Mouse (Mus musculus): Measurements from ENCODE around the gene Gm49384.

Gm49384 gene

GRCm38 (mm10) chr12:69204052-69204833, at the start of gene Gm49384:
Gm49384 (minus strand) TSS chr12:69204267.
- peak; percentile 70 for DNase-seq (ENCODE audit: low read depth)

GRCm38 (mm10) chr12:69253806-69254205, 49.7 kb upstream of the Gm49384 start:
- DNase-seq (ENCODE audit: low read depth) = no peak

DNA sequence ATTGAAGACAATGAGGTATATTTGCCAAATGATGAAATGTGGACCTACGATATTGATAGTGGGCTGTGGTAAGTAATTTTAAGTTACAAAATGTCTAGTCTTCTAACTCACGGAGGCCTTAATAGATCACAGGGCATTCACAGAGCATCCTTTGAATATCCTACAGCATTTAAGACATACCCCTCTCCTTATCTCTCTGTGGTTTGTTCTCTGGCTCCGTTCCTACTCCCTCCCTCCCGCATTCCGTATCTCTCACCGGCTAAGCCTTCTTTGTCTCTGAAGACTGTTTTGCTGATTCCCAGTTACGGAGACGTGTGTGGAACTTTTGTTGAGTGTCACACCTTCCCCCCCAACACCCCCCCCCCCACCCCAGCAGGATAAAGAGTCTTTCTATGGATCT, 46.7 kb upstream of the Gm49384 start:
- DNase-seq (ENCODE audit: low read depth) = no peak

DNA sequence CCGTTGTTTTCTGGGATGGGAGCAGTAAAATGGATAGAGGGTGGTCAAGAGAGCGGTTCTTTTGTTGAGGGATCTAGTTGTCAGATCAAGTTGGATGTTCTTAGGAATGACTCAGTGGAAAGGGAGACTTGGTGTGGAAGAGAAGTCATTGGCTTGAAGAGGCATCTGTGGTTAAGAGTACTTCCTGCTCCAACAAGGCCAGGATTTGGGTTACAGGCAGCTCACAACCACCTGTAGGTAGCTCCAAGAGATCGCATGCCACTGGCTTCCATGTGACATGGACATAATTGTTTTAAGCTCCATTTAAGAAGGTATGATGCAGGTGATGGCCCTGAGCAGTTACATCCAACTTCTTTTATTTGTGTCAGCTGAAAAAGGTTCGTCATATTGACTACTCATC, 45.7 kb upstream of the Gm49384 start:
- DNase-seq (ENCODE audit: low read depth) = no peak

DNA sequence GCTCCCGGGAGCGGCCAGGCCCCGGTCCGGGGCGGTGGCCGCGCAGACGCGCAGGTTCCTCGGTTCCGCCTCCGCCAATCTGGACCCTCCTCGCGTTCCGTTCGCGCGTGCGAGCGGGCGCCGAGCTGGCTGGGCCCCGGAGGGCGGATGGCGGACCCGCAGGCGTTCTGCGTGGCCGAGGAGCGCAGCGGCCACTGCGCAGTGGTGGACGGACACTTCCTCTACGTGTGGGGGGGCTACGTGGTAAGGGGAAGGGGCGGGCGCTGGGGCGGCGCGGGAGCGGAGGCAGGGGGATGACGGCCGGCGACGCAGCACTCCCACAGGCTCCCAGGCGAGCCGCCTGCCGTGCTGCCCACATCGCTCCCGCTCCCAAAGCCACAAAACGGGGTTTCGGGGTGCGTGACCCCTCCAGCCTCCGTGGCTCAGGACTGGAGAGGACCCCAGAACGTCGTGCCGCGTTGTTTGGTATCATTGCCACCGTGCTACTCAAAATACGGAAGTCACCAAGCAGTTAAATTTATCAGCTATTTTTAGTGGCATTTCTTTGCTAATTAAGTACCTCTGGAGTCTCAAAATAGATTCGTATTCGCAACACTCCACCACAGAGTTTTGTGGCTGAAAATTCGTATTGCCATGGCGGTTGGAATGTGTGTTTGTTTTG, 37.8 kb upstream of the Gm49384 start:
- peak; percentile 79 for DNase-seq (ENCODE audit: low read depth)

GRCm38 (mm10) chr12:69241405-69241770, 37.3 kb upstream of the Gm49384 start:
- no peak for DNase-seq (ENCODE audit: low read depth)

GRCm38 (mm10) chr12:69240876-69241275, 36.8 kb upstream of the Gm49384 start, which contains the start of gene Klhdc1:
Klhdc1 (plus strand) TSS chr12:69241176.
- no peak for DNase-seq (ENCODE audit: low read depth)

- DNase-seq (ENCODE audit: low read depth) = no peak
Observed at GRCm38 (mm10) chr12:69238284-69238683, 34.2 kb upstream of the Gm49384 start.

DNA sequence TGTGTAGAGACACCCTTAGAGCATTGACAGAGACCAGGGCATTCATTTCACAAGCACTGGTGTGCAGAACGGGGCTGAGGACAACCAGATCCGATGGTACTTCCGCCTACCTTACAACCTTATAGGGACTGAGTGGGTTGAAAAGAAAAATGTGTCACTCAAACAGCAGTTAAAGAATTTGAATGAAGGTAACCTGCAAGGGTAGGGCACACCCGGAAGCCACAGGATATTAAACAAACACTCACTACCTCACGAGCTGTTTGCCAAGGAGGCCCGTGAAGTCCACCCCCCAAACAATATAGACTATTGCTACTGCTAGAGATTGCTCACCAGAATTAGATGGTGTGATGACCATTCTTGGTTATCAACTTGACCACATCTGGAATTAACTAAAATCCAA, 31.7 kb upstream of the Gm49384 start:
- DNase-seq (ENCODE audit: low read depth) = no peak

GRCm38 (mm10) chr12:69229251-69229650, 25.2 kb upstream of the Gm49384 start:
- peak; percentile 79 for DNase-seq (ENCODE audit: low read depth)

- peak; percentile 91 for DNase-seq (ENCODE audit: low read depth)
Observed at GRCm38 (mm10) chr12:69227776-69228466, 23.9 kb upstream of the Gm49384 start, which contains the start of gene Pole2. Pole2 (minus strand) TSS chr12:69228195.

- DNase-seq (ENCODE audit: low read depth) = no peak
Observed at GRCm38 (mm10) chr12:69220613-69221277, 16.7 kb upstream of the Gm49384 start.

DNA sequence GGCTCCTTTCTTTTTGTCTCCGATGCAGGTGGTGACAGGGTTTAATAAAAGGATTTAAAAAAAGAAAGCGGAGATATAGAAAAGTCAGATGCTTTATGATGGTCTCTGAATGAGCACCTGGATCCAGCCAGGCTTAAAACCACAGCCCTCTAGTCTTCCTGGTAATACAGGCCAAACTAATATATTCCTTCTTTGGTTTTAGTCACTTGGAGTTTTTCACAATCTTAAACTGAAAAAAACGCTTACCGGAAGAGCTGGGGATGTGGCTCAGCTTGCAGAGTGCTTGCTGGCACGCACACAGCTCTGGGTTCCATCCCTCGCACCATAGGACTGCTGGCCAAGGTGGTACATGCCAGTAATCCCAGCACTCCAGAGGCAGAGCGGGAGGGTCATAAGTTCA, 12.5 kb upstream of the Gm49384 start:
- no peak for DNase-seq (ENCODE audit: low read depth)

GRCm38 (mm10) chr12:69215000-69215785, 11.1 kb upstream of the Gm49384 start:
- no peak for DNase-seq (ENCODE audit: low read depth)

GRCm38 (mm10) chr12:69214393-69214792, 10.3 kb upstream of the Gm49384 start:
- DNase-seq (ENCODE audit: low read depth) = no peak

DNA sequence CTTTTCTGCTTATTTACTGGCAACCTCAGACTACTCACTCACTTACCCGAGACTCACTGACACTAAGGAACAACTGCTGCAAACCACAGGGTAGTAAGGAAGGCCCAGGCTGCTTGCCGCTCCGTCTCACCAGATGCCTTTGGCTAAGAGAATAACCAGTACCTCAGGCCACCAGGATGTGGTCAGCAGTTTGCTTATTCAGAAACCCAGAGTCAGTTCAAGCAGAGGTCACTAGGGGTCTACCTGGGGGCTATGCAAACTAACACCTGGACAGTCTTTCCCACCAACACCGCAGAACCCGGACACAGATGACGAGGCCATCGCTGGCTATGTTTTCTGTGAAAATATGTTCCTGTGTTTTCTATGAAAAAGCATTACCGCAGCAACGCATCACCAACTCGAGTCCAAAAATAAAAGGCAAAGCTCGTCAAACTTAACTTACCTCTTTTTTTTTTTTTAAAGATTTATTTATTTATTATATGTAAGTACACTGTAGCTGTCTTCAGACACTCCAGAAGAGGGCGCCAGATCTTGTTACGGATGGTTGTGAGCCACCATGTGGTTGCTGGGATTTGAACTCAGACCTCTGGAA, 9.2 kb upstream of the Gm49384 start:
- no peak for DNase-seq (ENCODE audit: low read depth)

DNA sequence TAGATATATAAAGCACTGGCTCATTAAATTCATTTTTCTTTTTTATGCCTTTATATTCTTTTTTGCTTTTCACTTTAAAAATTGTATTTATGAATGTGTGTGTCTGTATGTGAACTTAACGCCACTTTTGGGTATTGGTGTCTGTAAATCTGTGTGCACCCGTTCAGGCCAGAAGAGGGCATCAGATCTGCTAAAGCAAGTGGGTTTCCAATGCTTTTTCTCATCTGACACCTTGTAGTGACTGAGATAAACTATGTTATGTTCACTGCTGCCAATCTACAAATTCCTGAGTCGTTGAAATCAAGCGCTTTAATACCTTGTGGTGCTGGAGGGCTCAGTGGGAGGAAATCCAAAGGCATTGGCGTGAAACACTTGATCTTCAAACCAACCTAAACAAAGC, 7.0 kb upstream of the Gm49384 start:
- no peak for DNase-seq (ENCODE audit: low read depth)

DNA sequence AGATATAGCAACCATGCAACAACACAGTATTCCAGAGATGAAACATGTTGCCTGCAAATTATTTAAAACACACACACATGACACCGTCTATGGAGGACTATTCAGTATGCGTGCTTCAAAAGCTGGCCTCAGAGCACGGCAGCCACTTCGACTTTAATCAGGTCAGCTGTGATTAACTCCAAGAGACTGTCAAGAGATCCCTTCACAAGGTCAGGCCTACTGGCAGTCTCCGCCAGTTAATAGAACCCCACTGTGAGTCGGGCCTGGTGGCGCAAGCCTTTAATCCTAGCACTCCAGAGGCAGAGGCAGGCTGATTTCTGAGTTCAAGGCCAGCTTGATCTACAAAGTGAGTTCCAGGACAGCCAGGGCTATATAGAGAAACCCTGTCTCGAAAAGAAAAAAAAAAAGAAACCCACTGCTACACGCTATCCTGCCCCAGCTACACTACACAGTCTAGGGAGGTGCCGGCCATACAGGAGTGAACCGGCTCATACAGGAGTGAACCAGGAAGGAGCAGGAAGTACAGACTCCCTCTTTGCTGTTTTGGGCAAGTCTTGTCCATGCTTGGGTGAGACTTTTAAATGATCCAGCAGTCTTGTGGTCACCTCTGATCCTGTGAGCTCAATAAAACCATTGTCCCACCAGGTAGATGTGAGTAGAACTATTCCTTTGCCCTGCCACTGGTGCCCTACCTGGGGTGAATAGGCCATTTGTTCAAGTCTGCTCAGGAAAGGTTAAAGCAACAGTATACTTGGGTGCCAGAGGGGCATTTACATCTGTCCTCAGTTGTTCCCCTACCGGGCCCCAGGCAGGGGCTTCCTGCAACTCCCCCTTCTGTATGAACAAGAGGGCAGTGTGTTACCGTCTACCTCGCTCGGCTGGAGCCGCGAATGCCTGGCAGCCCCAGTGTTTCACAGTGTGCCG, 6.3 kb upstream of the Gm49384 start:
- no peak for DNase-seq (ENCODE audit: low read depth)

DNA sequence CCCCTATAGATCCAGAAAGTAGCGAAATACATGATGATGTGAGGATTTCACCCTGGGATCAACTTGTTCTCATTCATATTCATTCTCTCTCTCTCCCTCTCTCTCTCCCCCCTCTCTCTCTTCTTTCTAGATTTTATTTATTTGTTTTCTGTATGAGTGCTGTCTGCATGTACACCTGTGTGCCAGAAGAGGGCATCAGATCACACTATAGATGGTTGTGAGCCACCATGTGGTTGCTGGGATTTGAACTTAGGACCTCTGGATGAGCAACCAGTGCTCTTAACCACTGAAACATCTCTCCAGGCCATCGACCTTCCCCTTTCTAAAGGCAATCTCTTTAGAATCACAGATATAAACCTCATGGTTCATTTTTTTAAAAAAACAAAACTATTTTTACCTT, 4.5 kb upstream of the Gm49384 start:
- peak; percentile 44 for DNase-seq (ENCODE audit: low read depth)

- DNase-seq (ENCODE audit: low read depth) = no peak
Observed at GRCm38 (mm10) chr12:69207926-69208325, 3.9 kb upstream of the Gm49384 start.

Measured in induced T-regulatory cell, adult 2 months (primary cell).